Mouse (Mus musculus): ENCODE measurements at regions not wholly inside any gene's neighbourhood (a gene's known extent, or its start where the extent isn't known, plus 50 kb on each side); places are given as distances from the start of the nearest gene placed in this dataset.

DNA sequence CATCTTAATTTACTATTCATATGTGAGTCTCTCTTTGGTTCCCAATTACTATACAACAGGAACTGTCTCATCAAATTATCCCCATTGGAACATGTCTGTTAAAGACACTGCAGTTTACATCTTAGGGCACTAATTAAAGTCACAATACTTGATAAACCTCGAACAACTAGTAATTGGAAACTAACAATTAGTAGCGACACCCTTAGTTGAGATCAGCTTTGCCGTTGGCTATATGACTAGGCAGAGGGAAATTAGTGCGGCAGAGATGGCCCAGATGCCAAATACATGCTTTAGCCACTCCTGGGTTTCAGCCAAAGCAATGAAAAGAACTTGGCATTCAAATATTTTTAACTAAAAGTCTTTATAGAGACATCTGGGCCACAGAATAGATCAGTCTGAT, 265.7 kb upstream of the Smarca2 start:
- TF ChIP-seq ZC3H11A (IDR thresholded peaks at IDR 0.05; ENCODE audit: borderline replicate concordance, low read depth, low read length) (no peak), CHD2 (IDR thresholded peaks at IDR 0.05; ENCODE audit: low read depth, low read length) (no peak)
